Mouse (Mus musculus) CH12.LX (cell line): ENCODE measurements around the gene Mcm9.

ENCODE experiments used
- BHLHE40 ChIP-seq: IDR thresholded peaks from 2 replicates; pipeline ENCODE4 v1.6.1; 2011; ENCODE audit warnings: mild to moderate bottlenecking, low read depth, low read length, improper control_type of control experiment
- CHD1 ChIP-seq: IDR thresholded peaks from 2 replicates; pipeline ENCODE4 v1.6.1; 2012; ENCODE audit warnings: low read depth, low read length, improper control_type of control experiment, inconsistent platforms
- CTCF ChIP-seq, 2 experiments: IDR thresholded peaks in 1 of 2; conservative IDR thresholded peaks in 1 of 2; 2 replicates each; pipeline ENCODE4 v1.5.1; 2011 to 2012; ENCODE audit warnings: low read depth in 2 of 2, low read length in 2 of 2, improper control_type of control experiment in 1 of 2, inconsistent platforms in 1 of 2, mild to moderate bottlenecking in 1 of 2, moderate library complexity in 1 of 2
- E2F4 ChIP-seq: IDR thresholded peaks from 2 replicates; pipeline ENCODE4 v1.6.1; 2011; ENCODE audit warnings: low read depth, low read length, improper control_type of control experiment; ENCODE audit not compliant: insufficient replicate concordance
- EP300 ChIP-seq: IDR thresholded peaks from 2 replicates; pipeline ENCODE4 v1.6.1; 2011; ENCODE audit warnings: low read length, improper control_type of control experiment
- JUND ChIP-seq: conservative IDR thresholded peaks from 2 replicates; pipeline ENCODE4 v1.6.1; 2011; ENCODE audit warnings: low read depth, low read length, improper control_type of control experiment
- MAZ ChIP-seq: IDR thresholded peaks from 2 replicates; pipeline ENCODE4 v1.6.1; 2012; ENCODE audit warnings: low read depth, mild to moderate bottlenecking, inconsistent platforms, low read length, improper control_type of control experiment, moderate library complexity
- POLR2A ChIP-seq: IDR thresholded peaks from 2 replicates; pipeline ENCODE4 v1.6.1; 2011; ENCODE audit warnings: low read depth, mild to moderate bottlenecking, improper control_type of control experiment, low read length
- RCOR1 ChIP-seq: conservative IDR thresholded peaks from 2 replicates; pipeline ENCODE4 v1.6.1; 2012; ENCODE audit warnings: low read depth, mild to moderate bottlenecking, inconsistent platforms, low read length, improper control_type of control experiment
- SIN3A ChIP-seq: IDR thresholded peaks from 2 replicates; pipeline ENCODE4 v1.6.1; 2012; ENCODE audit warnings: low read length, improper control_type of control experiment, inconsistent platforms

DNA sequence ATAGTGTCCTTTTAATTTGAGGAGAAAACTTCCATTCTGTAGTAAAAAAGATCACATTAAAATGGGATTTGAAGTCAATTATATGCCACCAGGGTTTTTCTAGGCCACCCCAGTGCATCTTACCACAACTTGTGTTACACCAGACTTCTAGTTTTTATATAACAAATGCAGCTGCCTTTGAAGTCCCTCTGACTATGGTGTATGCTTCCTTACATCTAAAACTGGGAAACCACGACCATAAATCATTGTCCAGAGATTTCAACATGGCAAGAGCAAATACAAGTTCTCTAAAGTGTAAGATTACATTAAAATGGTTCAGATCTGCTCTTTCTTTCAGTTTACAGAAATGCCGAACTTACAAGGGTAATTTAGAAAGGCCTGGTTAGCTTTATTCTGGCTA, 22.0 kb downstream of the Mcm9 start:
- TF ChIP-seq CHD1 (no peak), MAZ (no peak), CTCF (conservative IDR thresholded peaks at IDR 0.05 in 1 of 2, IDR thresholded peaks at IDR 0.05 in 1 of 2; ENCODE audit: low read depth in 2 of 2, low read length in 2 of 2) (no peak), EP300 (no peak), POLR2A (no peak), JUND (no peak), RCOR1 (no peak), SIN3A (no peak), BHLHE40 (no peak), E2F4 (no peak)
